Mouse (Mus musculus) embryo, embryonic 10 days (tissue): ENCODE measurements at regions not wholly inside any gene's neighbourhood (a gene's known extent, or its start where the extent isn't known, plus 50 kb on each side); places are given as distances from the start of the nearest gene placed in this dataset.
A peak's percentile ranks its signal among the peaks of the same experiment; 100 is the strongest.

Source experiments
- DNase-seq: peaks from one replicate; pipeline ENCODE4 v3.0.0-alpha.2; 2015; ENCODE audit warnings: low spot score

GRCm38 (mm10) chr1:137750894-137751293 lies 424.6 kb downstream of the Ptprc start:
- no peak for DNase-seq

- no peak for DNase-seq
These were observed 429.4 kb downstream of the Ptprc start for GRCm38 (mm10) chr1:137746129-137746528.

GRCm38 (mm10) chr1:137738157-137738851 lies 437.2 kb downstream of the Ptprc start:
- DNase-seq = no peak

GRCm38 (mm10) chr1:137703882-137704281 lies 471.6 kb downstream of the Ptprc start:
- DNase-seq = no peak

GRCm38 (mm10) chr1:137698876-137699275 lies 476.6 kb downstream of the Ptprc start:
- no peak for DNase-seq

- no peak for DNase-seq
These were observed 478.2 kb downstream of the Ptprc start for GRCm38 (mm10) chr1:137697289-137697688.

- no peak for DNase-seq
These were observed 478.7 kb downstream of the Ptprc start for GRCm38 (mm10) chr1:137696796-137697195.

- no peak for DNase-seq
These were observed 479.8 kb downstream of the Ptprc start for GRCm38 (mm10) chr1:137695751-137696150.

- no peak for DNase-seq
These were observed 483.0 kb downstream of the Ptprc start for GRCm38 (mm10) chr1:137692525-137692924.

- DNase-seq = no peak
These were observed 484.5 kb downstream of the Ptprc start for GRCm38 (mm10) chr1:137690860-137691595.

GRCm38 (mm10) chr1:137670650-137671049 lies 504.9 kb downstream of the Ptprc start:
- no peak for DNase-seq

GRCm38 (mm10) chr1:137669849-137670248 lies 505.7 kb downstream of the Ptprc start:
- no peak for DNase-seq

- DNase-seq = no peak
These were observed 517.4 kb downstream of the Ptprc start for GRCm38 (mm10) chr1:137658141-137658540.

- DNase-seq = peak; percentile 43
These were observed 518.5 kb downstream of the Ptprc start for GRCm38 (mm10) chr1:137656900-137657458.

GRCm38 (mm10) chr1:137654171-137654570 lies 521.3 kb downstream of the Ptprc start:
- no peak for DNase-seq

GRCm38 (mm10) chr1:137653495-137653894 lies 522.0 kb downstream of the Ptprc start:
- DNase-seq = no peak

- DNase-seq = no peak
These were observed 524.9 kb downstream of the Ptprc start for GRCm38 (mm10) chr1:137650629-137651028.

GRCm38 (mm10) chr1:137650082-137650481 lies 525.4 kb downstream of the Ptprc start:
- DNase-seq = no peak

- no peak for DNase-seq
These were observed 526.7 kb downstream of the Ptprc start for GRCm38 (mm10) chr1:137648832-137649231.

- no peak for DNase-seq
These were observed 530.9 kb downstream of the Ptprc start for GRCm38 (mm10) chr1:137644601-137645040.

GRCm38 (mm10) chr1:137643508-137643907 lies 532.0 kb downstream of the Ptprc start:
- no peak for DNase-seq

GRCm38 (mm10) chr1:137640848-137641247 lies 534.7 kb downstream of the Ptprc start:
- DNase-seq = peak; percentile 76

- peak; percentile 32 for DNase-seq
These were observed 538.6 kb downstream of the Ptprc start for GRCm38 (mm10) chr1:137636947-137637346.
